Mouse (Mus musculus): ENCODE results near the gene Tmem132a.

DNA sequence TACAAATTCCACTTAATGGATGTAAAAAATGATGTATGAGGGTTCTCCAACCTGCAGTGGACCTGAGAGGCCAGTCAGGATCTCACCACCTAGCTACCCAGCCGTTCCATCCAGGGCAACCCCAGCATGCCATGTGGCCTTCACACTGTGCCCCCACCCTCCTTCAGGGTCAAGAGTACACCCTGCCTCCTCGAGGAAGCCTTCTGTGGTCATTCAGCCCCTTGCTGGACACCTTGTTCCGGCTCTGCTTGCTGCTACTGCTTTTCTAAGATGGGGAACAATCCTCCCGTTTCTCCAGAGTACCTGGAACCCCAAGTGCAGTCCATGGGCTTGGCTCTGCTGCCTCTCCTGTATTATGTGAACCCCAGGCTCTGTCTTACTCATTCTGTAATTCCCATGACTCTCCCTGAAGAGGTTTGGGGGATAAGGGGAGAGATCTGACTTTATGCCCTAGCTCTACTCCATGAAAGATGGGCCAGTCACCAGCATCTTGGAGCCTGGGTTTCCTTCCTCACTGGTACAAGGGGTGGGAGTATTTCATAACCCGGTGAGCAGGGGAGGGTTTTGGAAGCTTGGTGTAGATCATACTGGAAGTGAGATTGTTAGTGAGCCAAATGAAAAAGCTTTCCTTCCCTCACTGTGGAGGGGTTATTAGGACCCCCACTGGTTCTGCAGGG, 1.7 kb downstream of the Tmem132a start:
- no peak for TF ChIP-seq CTCF (IDR thresholded peaks at IDR 0.05; ENCODE audit: extremely low read depth, insufficient read depth, insufficient read length, insufficient replicate concordance)
- TF ChIP-seq POLR2A (IDR thresholded peaks at IDR 0.05; ENCODE audit: low read depth, low read length), result no peak
